Mouse (Mus musculus) embryonic fibroblast, embryonic 13.5 days (primary cell): ENCODE results near the gene Idnk.

ENCODE experiments used
- CTCF ChIP-seq: IDR thresholded peaks from 2 replicates; pipeline ENCODE4 v1.5.1; 2011; ENCODE audit warnings: mild to moderate bottlenecking, control low read depth, low read length, moderate library complexity, borderline replicate concordance; ENCODE audit not compliant: insufficient read depth
- POLR2A ChIP-seq: IDR thresholded peaks from 2 replicates; pipeline ENCODE4 v1.6.1; 2011; ENCODE audit warnings: low read depth, mild to moderate bottlenecking, control low read depth, low read length, moderate library complexity

DNA sequence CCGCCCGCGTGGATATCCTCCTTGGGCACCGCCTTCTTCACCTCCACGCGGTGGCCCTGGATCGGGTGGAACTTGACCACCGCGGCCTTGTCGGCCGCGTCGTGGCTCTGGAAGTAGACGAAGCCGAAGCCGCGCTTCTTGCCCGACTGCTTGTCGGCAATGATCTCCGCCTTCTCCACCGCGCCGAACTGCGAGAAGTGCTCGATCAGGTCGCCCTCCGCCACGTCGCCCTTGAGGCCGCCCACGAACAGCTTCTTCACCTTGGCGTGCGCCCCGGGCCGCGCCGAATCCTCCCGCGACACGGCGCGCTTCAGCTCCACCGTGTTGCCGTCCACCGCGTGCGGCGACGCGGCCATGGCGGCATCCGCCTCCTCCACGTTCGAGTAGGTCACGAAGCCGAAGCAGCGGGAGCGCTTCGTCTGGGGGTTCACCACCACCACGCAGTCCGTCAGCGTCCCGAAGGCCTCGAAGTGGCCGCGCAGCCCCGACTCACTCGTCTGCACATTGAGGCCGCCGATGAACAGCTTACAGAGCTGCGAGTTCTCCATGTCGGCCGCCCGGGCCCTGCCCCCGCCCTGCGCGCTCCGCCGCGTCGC is 29.6 kb upstream of the Idnk start:
- no peak for TF ChIP-seq CTCF
- TF ChIP-seq POLR2A = no peak; the same call in 1 of the 2 replicates
